Mouse (Mus musculus): ENCODE data around the gene Mosmo. TPM values are rescaled to one million over a fixed set of nuclear protein-coding genes. Genes with fewer than 3 reads are reported as not detected.

Gene Mosmo
- 12.9 and 13.4 TPM in 2 replicates for polyA plus RNA-seq (2015; fragmentation: Nextera tagmentation; extraction: Ambion mirVana)

DNA sequence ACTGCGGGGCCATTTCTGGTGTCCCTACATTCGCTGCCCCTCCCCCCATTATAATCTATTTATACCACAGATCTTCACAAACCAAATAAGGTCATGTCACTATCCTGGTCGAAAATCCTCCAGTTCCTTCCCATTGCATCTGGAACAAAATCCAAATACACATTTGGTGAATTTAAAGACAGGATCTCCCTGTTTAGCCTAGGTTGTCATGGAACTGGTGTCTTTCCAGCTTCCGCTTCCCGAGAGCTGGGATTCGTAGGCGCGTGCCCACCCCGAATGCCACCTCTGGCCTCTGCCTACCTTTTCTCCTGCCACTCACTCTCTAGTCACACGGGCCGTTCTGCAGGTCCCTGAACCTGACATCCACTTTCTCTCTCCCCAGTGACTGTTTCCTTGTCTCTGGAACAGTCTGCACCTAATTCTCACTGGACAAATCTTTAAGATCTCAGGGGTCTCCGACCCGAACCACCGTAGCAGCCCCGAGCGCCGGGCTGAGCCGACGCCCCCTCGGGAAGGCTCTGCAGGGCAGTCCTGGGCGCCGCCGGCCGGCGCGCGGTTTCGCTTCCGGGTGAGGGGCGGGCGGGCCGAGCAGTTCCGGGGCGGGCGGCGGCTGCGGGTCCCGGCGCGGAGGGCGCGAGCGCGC, at the start of gene Mosmo:
TSS of gene Mosmo (plus strand) at position 618 of the 643 bp plus-strand sequence.
- no peaks in the 10 kb centered on the region for H3K36me3 ChIP-seq
- peaks cover 41% of the 10 kb centered on the region for H3K4me1 ChIP-seq (replicated peaks)
- peak within 1 kb of the TSS; percentile 91 for H3K27ac ChIP-seq
- peak within 1 kb of the TSS; percentile 92 for H3K4me3 ChIP-seq
- H3K9ac ChIP-seq = peak within 1 kb of the TSS; percentile 95
- no peaks in the 10 kb centered on the region for H3K9me3 ChIP-seq
- under 1% methylated on average over 31 of the region's 44 CpGs for WGBS
- H3K27me3 ChIP-seq = no peaks in the 10 kb centered on the region
- ATAC-seq (ENCODE audit: low FRiP score) = peak; percentile 97
- peak within 1 kb of the TSS; percentile 80 for H3K4me2 ChIP-seq

DNA sequence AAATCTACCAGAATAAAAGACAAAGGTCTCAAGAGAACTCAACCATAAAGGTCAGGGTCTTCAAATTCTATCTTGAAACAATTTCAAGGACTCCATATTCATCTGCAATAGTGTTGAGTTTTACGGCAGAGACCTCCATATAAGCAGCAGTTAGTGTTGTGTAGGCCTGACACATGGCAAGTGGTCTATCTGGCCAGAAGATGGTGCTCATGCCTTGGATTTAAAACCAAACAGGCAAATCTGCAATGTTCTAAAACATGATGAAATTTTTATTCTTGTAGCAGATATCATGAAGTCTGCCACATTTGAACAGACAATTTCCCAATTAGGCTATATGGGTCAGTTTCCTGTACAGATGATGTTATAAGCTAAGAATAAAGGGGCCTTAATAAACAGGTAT, 44.9 kb upstream of the Mosmo start:
- H3K27ac ChIP-seq = no peak overlapping the region
- no peak overlapping the region for H3K4me3 ChIP-seq
- no peaks in the 10 kb centered on the region for H3K9me3 ChIP-seq
- peaks cover 23% of the 10 kb centered on the region for H3K4me1 ChIP-seq (replicated peaks)
- ATAC-seq (ENCODE audit: low FRiP score) = no peak
- WGBS = 66% methylated on average over 1 of the region's 1 CpGs
- H3K4me2 ChIP-seq = no peak overlapping the region
- no peaks in the 10 kb centered on the region for H3K27me3 ChIP-seq
- H3K36me3 ChIP-seq = peaks cover under 1% of the 10 kb centered on the region; the same call in 1 of the 2 replicates
- H3K9ac ChIP-seq = no peak overlapping the region

DNA sequence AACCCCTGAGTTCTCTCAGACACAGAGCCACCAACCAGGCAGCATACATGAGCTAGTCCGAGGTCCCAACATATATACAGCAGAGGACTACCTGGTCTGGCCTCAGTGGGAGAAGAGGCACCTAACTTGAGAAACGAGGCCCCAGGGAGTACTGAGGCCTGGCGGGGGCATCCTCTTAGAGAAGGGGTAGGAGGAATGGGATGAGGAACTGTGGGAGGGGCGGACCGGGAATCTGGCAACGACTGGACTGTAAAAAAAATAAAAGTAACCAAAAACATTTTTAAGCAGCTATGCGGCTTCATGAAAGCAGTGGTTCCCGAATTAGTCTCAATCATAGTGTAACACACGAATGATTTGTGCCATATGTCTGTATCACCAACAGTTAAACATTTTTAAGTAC, 43.1 kb upstream of the Mosmo start:
- H3K27ac ChIP-seq = peak overlapping the region; percentile 95
- H3K27me3 ChIP-seq = no peaks in the 10 kb centered on the region
- H3K4me2 ChIP-seq = peak overlapping the region; percentile 94
- peaks cover 26% of the 10 kb centered on the region for H3K4me1 ChIP-seq (replicated peaks)
- H3K9ac ChIP-seq = peak overlapping the region; percentile 98
- peak; percentile 23 for ATAC-seq (ENCODE audit: low FRiP score)
- WGBS = 7% methylated on average over 9 of the region's 9 CpGs
- peak overlapping the region; percentile 98 for H3K4me3 ChIP-seq
- no peaks in the 10 kb centered on the region for H3K9me3 ChIP-seq
- peaks cover 15% of the 10 kb centered on the region for H3K36me3 ChIP-seq

DNA sequence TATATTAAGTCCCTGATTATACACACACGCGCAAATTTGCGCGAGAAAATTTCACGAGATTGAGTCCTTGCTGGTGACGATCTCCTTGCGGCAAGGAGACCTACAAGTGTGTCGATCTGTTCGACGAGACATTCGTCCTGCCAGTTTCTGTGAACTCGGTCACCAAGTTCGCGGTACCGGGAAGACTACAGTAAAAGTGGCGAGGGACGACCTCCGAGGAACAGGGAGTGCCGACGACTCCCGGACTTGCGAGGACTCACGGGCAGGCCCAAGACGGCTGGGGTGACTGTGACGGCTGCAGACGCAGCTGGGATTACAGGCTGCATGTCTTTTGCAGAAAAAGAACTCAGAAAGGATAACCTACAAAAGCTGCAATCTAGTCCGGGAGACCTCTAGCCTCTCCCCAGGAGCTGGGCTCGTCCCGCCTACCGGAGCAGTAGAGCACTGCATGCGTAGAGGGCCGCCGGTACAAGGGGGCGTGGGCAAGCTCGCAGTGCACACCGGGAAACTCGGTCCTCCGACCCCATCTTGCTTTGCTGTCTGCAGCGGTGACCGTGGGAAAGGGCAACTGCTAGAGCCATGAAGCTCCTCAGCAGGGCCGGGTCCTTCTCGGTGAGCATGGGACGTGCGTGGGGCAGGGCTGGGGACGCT, 42.6 kb upstream of the Mosmo start, which contains the start of gene Uqcrc2:
TSS of gene Uqcrc2 (plus strand) at position 466 of the 651 bp plus-strand sequence.
- Histone ChIP-seq H3K36me3 (peaks cover 18% of the 10 kb centered on the region), H3K4me1 (replicated peaks) (peaks cover 26% of the 10 kb centered on the region), H3K9me3 (no peaks in the 10 kb centered on the region), H3K4me3 (peak within 1 kb of the TSS; percentile 98), H3K4me2 (peak within 1 kb of the TSS; percentile 94), H3K27ac (peak within 1 kb of the TSS; percentile 95), H3K27me3 (no peaks in the 10 kb centered on the region), H3K9ac (peak within 1 kb of the TSS; percentile 98)
- peak; percentile 99 for ATAC-seq (ENCODE audit: low FRiP score)
- under 1% methylated on average over 43 of the region's 45 CpGs for WGBS

DNA sequence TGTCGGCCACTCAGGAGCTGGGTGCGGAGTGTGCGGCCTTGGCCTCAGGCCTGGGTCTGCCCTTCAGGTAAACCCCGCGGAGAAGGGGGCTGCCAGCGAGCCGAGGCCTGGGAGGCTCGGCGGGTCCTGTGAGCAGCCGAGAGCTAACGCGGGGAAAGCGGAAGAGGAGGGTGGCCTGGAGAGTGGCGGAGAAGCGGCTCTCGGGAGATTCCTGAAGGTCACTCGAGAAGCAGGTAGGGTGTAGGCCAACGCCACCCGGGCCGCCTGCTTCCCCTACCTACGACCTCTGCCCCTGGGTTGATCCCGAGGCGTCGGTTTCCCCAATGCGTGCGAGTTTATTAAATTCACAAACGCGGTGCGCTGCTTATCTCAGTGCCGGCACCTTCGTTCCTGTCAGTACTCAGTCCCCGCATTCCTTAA, 42.0 kb upstream of the Mosmo start:
- Histone ChIP-seq H3K4me3 (peak overlapping the region; percentile 98), H3K36me3 (peaks cover 22% of the 10 kb centered on the region), H3K9ac (peak overlapping the region; percentile 98), H3K4me1 (replicated peaks) (peaks cover 26% of the 10 kb centered on the region), H3K4me2 (peak overlapping the region; percentile 94), H3K9me3 (no peaks in the 10 kb centered on the region), H3K27me3 (no peaks in the 10 kb centered on the region), H3K27ac (peak overlapping the region; percentile 95)
- 0% methylated on average over 32 of the region's 32 CpGs for WGBS
- peak; percentile 87 for ATAC-seq (ENCODE audit: low FRiP score)

DNA sequence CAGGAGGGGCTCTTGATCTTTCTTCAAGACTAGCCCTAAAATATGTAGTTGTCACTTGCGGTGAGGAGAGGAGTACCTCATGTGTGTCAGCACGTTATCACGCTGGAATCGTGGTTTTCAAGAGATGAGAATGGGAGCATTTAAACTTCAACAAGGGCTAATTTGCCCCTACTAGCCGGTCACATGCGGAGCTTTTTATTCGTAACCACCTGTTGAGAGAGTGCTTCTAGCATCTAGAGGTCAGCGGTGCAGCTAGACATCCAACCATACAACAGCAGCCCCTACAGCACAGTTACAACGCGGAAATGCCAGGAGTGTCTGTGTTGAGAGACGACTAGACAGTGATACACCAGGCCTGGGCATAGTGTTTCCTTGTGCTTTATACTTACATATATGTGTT, 41.6 kb upstream of the Mosmo start:
- ATAC-seq (ENCODE audit: low FRiP score) = 0 out of 2 replicates have a peak, but pooled peaks have one; percentile 0
- H3K36me3 ChIP-seq = peaks cover 26% of the 10 kb centered on the region
- peak overlapping the region; percentile 98 for H3K9ac ChIP-seq
- H3K9me3 ChIP-seq = no peaks in the 10 kb centered on the region
- H3K4me3 ChIP-seq = peak overlapping the region; percentile 98
- H3K27me3 ChIP-seq = no peaks in the 10 kb centered on the region
- peaks cover 26% of the 10 kb centered on the region for H3K4me1 ChIP-seq (replicated peaks)
- WGBS = 2% methylated on average over 11 of the region's 11 CpGs
- peak overlapping the region; percentile 95 for H3K27ac ChIP-seq
- peak overlapping the region; percentile 94 for H3K4me2 ChIP-seq

DNA sequence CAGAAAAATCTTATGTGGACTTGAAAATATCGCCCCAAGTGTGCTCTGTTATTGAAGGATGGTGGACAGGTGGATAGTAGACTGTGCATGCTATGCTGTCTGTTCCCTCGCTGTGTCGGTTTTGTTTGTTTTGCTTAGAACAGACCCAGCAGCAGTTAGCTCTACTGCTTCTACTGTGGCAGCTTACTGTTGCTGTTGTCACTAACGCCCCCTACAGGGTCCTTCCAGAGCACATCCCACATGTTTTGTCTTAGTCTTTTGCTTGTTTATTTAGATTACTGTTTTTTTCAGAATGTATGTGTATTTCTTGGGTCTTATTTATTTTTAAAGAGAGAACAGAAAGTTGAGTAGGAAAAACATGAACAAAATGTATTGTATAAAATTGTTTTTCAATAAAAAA, 34.2 kb upstream of the Mosmo start:
- H3K9me3 ChIP-seq = no peaks in the 10 kb centered on the region
- H3K4me1 ChIP-seq (replicated peaks) = no peaks in the 10 kb centered on the region
- ATAC-seq (ENCODE audit: low FRiP score) = no peak
- 62% methylated on average over 4 of the region's 4 CpGs for WGBS
- H3K27ac ChIP-seq = no peak overlapping the region
- no peaks in the 10 kb centered on the region for H3K27me3 ChIP-seq
- no peak overlapping the region for H3K4me2 ChIP-seq
- no peak overlapping the region for H3K4me3 ChIP-seq
- no peak overlapping the region for H3K9ac ChIP-seq
- peaks cover 75% of the 10 kb centered on the region for H3K36me3 ChIP-seq

DNA sequence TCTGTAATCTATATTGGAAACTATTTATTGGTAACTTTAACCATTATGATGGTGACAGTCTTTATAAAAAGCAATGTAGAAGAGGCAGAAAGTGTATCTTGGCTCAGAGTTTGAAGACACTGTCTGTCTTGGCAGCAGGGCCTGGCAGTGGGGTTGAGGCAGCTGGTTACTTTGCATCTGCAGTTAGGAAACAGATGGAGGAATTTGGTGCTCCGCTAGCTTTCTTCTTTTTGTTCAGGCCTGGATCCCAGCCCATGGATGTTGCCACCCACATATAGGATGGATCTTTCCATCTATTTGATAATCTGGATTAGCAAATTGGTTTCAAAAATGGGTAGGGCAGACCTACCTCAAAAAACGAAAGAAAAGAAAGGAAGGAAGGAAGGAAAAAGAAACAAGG, 29.6 kb upstream of the Mosmo start:
- Histone ChIP-seq H3K4me2 (no peak overlapping the region), H3K4me3 (no peak overlapping the region), H3K4me1 (replicated peaks) (no peaks in the 10 kb centered on the region), H3K9me3 (no peaks in the 10 kb centered on the region), H3K9ac (no peak overlapping the region), H3K36me3 (peaks cover 88% of the 10 kb centered on the region), H3K27me3 (no peaks in the 10 kb centered on the region), H3K27ac (no peak overlapping the region)
- 86% methylated on average over 2 of the region's 2 CpGs for WGBS
- ATAC-seq (ENCODE audit: low FRiP score) = no peak

DNA sequence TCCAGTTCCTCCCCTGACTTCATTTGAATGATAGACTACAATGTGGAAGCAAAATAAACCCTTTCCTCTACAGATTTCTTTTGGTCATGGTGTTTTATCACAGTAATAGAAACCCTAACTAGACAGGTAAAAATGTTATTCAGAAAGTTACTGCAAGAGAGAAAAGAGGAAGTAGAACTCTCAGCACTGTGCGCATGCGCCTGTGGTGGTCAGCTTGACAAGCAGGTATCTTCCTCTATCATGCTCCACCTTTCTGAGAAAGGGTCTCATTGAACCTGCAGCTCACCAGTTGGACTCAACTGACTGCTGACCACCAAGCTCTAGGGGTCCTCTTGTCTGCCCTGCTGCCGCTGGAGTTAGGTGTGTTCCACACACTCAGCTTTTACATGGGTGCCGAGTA, 15.3 kb upstream of the Mosmo start:
- no peak for ATAC-seq (ENCODE audit: low FRiP score)
- H3K4me2 ChIP-seq = no peak overlapping the region
- H3K36me3 ChIP-seq = peaks cover 33% of the 10 kb centered on the region
- no peak overlapping the region for H3K4me3 ChIP-seq
- no peaks in the 10 kb centered on the region for H3K27me3 ChIP-seq
- H3K4me1 ChIP-seq (replicated peaks) = no peaks in the 10 kb centered on the region
- H3K27ac ChIP-seq = no peak overlapping the region
- 92% methylated on average over 4 of the region's 4 CpGs for WGBS
- no peak overlapping the region for H3K9ac ChIP-seq
- no peaks in the 10 kb centered on the region for H3K9me3 ChIP-seq

DNA sequence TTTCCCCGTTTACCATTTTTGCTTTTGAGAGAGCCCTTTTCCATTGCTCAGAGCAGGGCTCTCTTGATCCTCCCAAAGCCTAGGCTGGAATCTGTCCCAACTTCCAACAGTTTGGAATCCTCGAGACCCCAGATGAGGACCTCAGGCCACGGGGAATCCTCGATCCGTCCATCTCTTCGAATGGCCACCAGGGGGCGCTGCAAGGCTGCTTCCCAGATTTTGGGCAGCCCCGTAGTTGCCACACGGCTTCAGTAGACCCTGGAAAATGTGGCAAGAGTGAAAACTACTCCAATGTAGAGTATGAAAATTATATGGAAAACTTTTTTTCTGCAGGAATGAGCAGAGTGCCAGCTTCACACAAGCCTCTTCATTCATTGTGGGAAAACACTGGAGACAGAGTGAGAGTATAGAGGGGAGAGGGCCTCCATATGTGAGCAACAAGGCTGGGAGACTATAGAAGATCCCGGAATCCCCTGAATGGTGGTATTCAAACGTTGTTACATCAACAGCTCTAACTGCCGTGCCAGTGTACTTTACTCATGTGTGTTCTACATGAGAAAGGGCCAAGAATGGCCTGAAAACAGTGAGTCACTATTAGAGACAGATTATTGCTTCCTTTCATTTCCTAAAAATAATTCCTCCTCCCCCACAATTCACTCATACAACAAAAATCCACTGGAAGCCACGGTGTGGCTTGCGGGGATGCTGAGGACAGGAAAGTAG, 7.1 kb upstream of the Mosmo start, which contains the start of gene Pdzd9:
TSS of gene Pdzd9 (minus strand) at position 191 of the 723 bp plus-strand sequence.
- peak; percentile 72 for ATAC-seq (ENCODE audit: low FRiP score)
- WGBS = 25% methylated on average over 14 of the region's 14 CpGs
- Histone ChIP-seq H3K27me3 (no peaks in the 10 kb centered on the region), H3K4me3 (no peak within 1 kb of the TSS), H3K9me3 (no peaks in the 10 kb centered on the region), H3K9ac (no peak within 1 kb of the TSS), H3K4me1 (replicated peaks) (no peaks in the 10 kb centered on the region), H3K27ac (no peak within 1 kb of the TSS), H3K4me2 (no peak within 1 kb of the TSS), H3K36me3 (no peaks in the 10 kb centered on the region)

DNA sequence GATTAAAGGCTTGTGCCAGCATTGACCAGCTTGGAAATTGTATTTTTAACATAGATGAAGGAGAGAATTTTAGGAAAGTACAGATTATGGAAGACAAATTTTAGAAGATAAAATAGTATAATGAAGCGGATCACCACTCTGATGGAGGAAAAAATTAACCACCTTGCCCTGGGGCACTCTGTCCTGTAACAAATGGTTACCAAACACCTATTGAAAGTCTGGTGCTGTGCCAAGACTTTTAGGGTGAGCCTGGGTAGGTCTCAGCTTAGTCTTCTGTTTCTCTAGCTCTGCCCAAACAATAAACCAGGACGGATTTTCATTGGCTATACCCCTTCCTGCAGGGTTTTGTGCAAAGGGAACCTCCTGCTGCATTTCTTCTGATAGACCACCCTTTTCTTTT, 6.1 kb upstream of the Mosmo start:
- Histone ChIP-seq H3K9me3 (no peaks in the 10 kb centered on the region), H3K36me3 (no peaks in the 10 kb centered on the region), H3K9ac (no peak overlapping the region), H3K27ac (no peak overlapping the region), H3K27me3 (no peaks in the 10 kb centered on the region), H3K4me3 (no peak overlapping the region), H3K4me2 (no peak overlapping the region), H3K4me1 (replicated peaks) (peaks cover 5% of the 10 kb centered on the region)
- 65% methylated on average over 2 of the region's 2 CpGs for WGBS
- ATAC-seq (ENCODE audit: low FRiP score) = no peak
